Mouse (Mus musculus) neural tube, embryonic 11.5 days (tissue): ENCODE data around the gene Gm13693. TPM values are rescaled to one million over a fixed set of nuclear protein-coding genes. Genes with fewer than 3 reads are reported as not detected.
"Not testable (repeated sequence)": the region's sequence is repeated elsewhere in the genome, so short reads cannot be mapped to it uniquely, and the experiment has no call there.

Source experiments
- ATAC-seq: fragments of 200-750 bp; cut with Nextera tagmentation; 2 replicates; pipeline ENCODE4 v1.8.0; 2017; ENCODE audit warnings: moderate number of reproducible peaks, mild to moderate bottlenecking, moderate TSS enrichment, moderate library complexity; ENCODE audit not compliant: insufficient read depth, low FRiP score, low TSS enrichment
- DNase-seq: peaks from one replicate; pipeline ENCODE4 v3.0.0-alpha.2; 2015; ENCODE audit warnings: low spot score
- H3K27ac ChIP-seq: fragments of 300-500 bp; sonication (generic); 2 replicates; pipeline ENCODE4 v1.5.1; 2014; ENCODE audit warnings: low read depth, mild to moderate bottlenecking, low read length
- H3K27me3 ChIP-seq: fragments of 300-500 bp; sonication (generic); 2 replicates; pipeline ENCODE4 v1.6.1; 2014; ENCODE audit warnings: mild to moderate bottlenecking, low read length, mixed read lengths; ENCODE audit not compliant: control insufficient read depth, insufficient read depth
- H3K36me3 ChIP-seq: fragments of 300-500 bp; sonication (generic); 2 replicates; pipeline ENCODE4 v1.6.1; 2014; ENCODE audit warnings: mild to moderate bottlenecking, low read length, moderate library complexity, mixed read lengths; ENCODE audit not compliant: control insufficient read depth, insufficient read depth
- H3K4me1 ChIP-seq: fragments of 300-500 bp; sonication (generic); 2 replicates; pipeline ENCODE4 v1.6.1; 2014; ENCODE audit warnings: low read length, mixed read lengths; ENCODE audit not compliant: control insufficient read depth, insufficient read depth
- H3K4me2 ChIP-seq: fragments of 300-500 bp; sonication (generic); 2 replicates; pipeline ENCODE4 v1.6.1; 2014; ENCODE audit warnings: low read depth, mild to moderate bottlenecking, moderate library complexity
- H3K4me3 ChIP-seq: fragments of 300-500 bp; sonication (generic); 2 replicates; pipeline ENCODE4 v1.5.1; 2014; ENCODE audit warnings: low read depth, low read length
- H3K9ac ChIP-seq: fragments of 300-500 bp; sonication (generic); 2 replicates; pipeline ENCODE4 v1.6.1; 2014; ENCODE audit warnings: mild to moderate bottlenecking, low read length
- H3K9me3 ChIP-seq: fragments of 300-500 bp; sonication (generic); 2 replicates; pipeline ENCODE4 v1.6.1; 2016; ENCODE audit warnings: low read length; ENCODE audit not compliant: control insufficient read depth
- WGBS: fragments of 180-500 bp; shearing (Covaris S2); extraction: QIAGEN DNeasy Blood & Tissue Kit; methylation state at CpG from one replicate; pipeline ENCODE4 v1.1.7; 2014; 5-methylcytosine and 5-hydroxymethylcytosine counted together
- polyA plus RNA-seq: library from polyadenylated mRNA; unstranded; fragments of >200 nt; fragmentation: Nextera tagmentation; extraction: Ambion mirVana; gene quantifications from 2 replicates; pipeline ENCODE4 v1.2.1, GENCODE M21; 2014

Gm13693 gene
- polyA plus RNA-seq, 1 experiment from 2014 or later = not detected

GRCm38 (mm10) chr2:83984443-83984842 is 23.1 kb downstream of the Gm13693 start, which contains the start of gene Gm13697:
TSS of gene Gm13697 (plus strand) at chr2:83984743.
- not testable (repeated sequence) for H3K9ac ChIP-seq, H3K36me3 ChIP-seq, H3K4me3 ChIP-seq, DNase-seq, ATAC-seq, H3K27me3 ChIP-seq, H3K9me3 ChIP-seq, H3K4me2 ChIP-seq, H3K27ac ChIP-seq, H3K4me1 ChIP-seq
- no CpG with 5 or more reads among the region's 6 CpGs for WGBS

GRCm38 (mm10) chr2:83990253-83990652 is 28.9 kb downstream of the Gm13693 start, which contains the start of gene Gm13691:
TSS of gene Gm13691 (plus strand) at chr2:83990553.
- not testable (repeated sequence) for H3K27me3 ChIP-seq, H3K9me3 ChIP-seq, H3K36me3 ChIP-seq, H3K27ac ChIP-seq, H3K4me3 ChIP-seq, ATAC-seq, H3K4me1 ChIP-seq, H3K4me2 ChIP-seq, DNase-seq, H3K9ac ChIP-seq
- WGBS = no CpG with 5 or more reads among the region's 6 CpGs

GRCm38 (mm10) chr2:83993639-83994255 is 32.4 kb downstream of the Gm13693 start:
- WGBS = 61% methylated on average over 7 of the region's 9 CpGs
- not testable (repeated sequence) for DNase-seq, H3K4me1 ChIP-seq, H3K4me3 ChIP-seq, H3K27ac ChIP-seq, H3K9me3 ChIP-seq, H3K4me2 ChIP-seq, ATAC-seq, H3K27me3 ChIP-seq, H3K36me3 ChIP-seq, H3K9ac ChIP-seq

GRCm38 (mm10) chr2:83994526-83994925 is 33.2 kb downstream of the Gm13693 start:
- H3K9me3 ChIP-seq, H3K4me3 ChIP-seq, DNase-seq, H3K4me2 ChIP-seq, ATAC-seq, H3K9ac ChIP-seq, H3K27ac ChIP-seq, H3K4me1 ChIP-seq, H3K27me3 ChIP-seq, H3K36me3 ChIP-seq: not testable (repeated sequence)
- WGBS = no CpG with 5 or more reads among the region's 3 CpGs

GRCm38 (mm10) chr2:84008913-84009312 is 47.6 kb downstream of the Gm13693 start:
- DNase-seq (no peak), ATAC-seq (no peak)
- H3K36me3 ChIP-seq = no peaks in the 10 kb centered on the region
- H3K9ac ChIP-seq = no peak overlapping the region
- H3K4me3 ChIP-seq = no peak overlapping the region
- H3K4me1 ChIP-seq = no peaks in the 10 kb centered on the region
- WGBS = 80% methylated on average over 1 of the region's 1 CpGs
- no peak overlapping the region for H3K27ac ChIP-seq
- no peaks in the 10 kb centered on the region for H3K9me3 ChIP-seq
- H3K27me3 ChIP-seq = no peaks in the 10 kb centered on the region
- no peak overlapping the region for H3K4me2 ChIP-seq

GRCm38 (mm10) chr2:84009818-84010217 is 48.5 kb downstream of the Gm13693 start:
- Histone ChIP-seq H3K9me3 (no peaks in the 10 kb centered on the region), H3K4me1 (no peaks in the 10 kb centered on the region), H3K27ac (no peak overlapping the region), H3K4me2 (no peak overlapping the region), H3K9ac (no peak overlapping the region), H3K4me3 (no peak overlapping the region), H3K36me3 (no peaks in the 10 kb centered on the region), H3K27me3 (no peaks in the 10 kb centered on the region)
- ATAC-seq (no peak), DNase-seq (no peak)
- WGBS = 79% methylated on average over 3 of the region's 3 CpGs

Other genes starting within 250 kb of the Gm13693 start
- 46.7 and 55.8 TPM in 2 replicates for gene Itgav, start 237.1 kb upstream of the Gm13693 start, polyA plus RNA-seq
- 64.0 and 73.0 TPM in 2 replicates for gene Fam171b, start 148.9 kb upstream of the Gm13693 start, polyA plus RNA-seq
- not detected in 2 replicates for gene Zswim2, start 20.3 kb upstream of the Gm13693 start, polyA plus RNA-seq
- gene Gm13698, start 5.8 kb upstream of the Gm13693 start, polyA plus RNA-seq = not detected in 2 replicates
- gene Gm13695, start 5.8 kb downstream of the Gm13693 start, polyA plus RNA-seq = not detected in 2 replicates
- not detected in 2 replicates for gene Gm13696, start 11.6 kb downstream of the Gm13693 start, polyA plus RNA-seq
- gene Gm13694, start 17.4 kb downstream of the Gm13693 start, polyA plus RNA-seq = not detected in 2 replicates
- gene Gm13697, start 23.2 kb downstream of the Gm13693 start, polyA plus RNA-seq = not detected in 2 replicates
- gene Gm13691, start 29.1 kb downstream of the Gm13693 start, polyA plus RNA-seq = not detected in 2 replicates